Mouse (Mus musculus): ENCODE data around the gene Il17a. TPM values are rescaled to one million over a fixed set of nuclear protein-coding genes. Genes with fewer than 3 reads are reported as not detected.
"Not testable (repeated sequence)": the region's sequence is repeated elsewhere in the genome, so short reads cannot be mapped to it uniquely, and the experiment has no call there.

Gene Il17a
- polyA plus RNA-seq, 1 experiment = not detected

DNA sequence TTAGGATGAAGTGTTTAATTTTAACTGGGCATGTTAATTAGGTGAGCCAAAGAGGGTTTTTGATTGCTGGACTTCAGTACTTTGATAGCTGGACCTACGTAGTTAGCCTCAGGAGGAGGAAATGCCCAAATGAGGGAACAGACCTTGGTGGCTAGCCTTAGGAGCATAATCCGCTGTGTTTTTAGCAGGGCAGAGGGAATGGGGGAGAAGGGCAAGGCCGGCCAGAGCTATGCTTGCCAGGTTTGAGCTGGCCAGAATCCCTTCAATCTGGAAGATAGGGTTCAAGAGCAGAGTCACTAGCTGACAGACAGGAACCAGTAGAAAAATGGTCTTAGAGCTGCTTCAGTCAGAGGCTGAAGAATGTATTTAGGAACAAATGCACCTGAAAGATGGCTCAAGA lies 26.9 kb downstream of the Il17a start:
- Histone ChIP-seq H3K4me1 (ENCODE audit: control insufficient read depth, insufficient read depth, insufficient read length) (no peaks in the 10 kb centered on the region), H3K27me3 (ENCODE audit: control insufficient read depth, insufficient read depth, low read length) (no peaks in the 10 kb centered on the region), H3K27ac (ENCODE audit: insufficient read depth, low read length) (no peak overlapping the region), H3K36me3 (ENCODE audit: control insufficient read depth, insufficient read depth, low read length) (no peaks in the 10 kb centered on the region), H3K4me3 (ENCODE audit: extremely low read depth, insufficient read depth, insufficient read length) (no peak overlapping the region)
- no peak for DNase-seq (ENCODE audit: low read depth in 1 of 2, low spot score in 2 of 2)
- 88% methylated on average over 3 of the region's 3 CpGs for WGBS
- TF ChIP-seq POLR2A (IDR thresholded peaks at IDR 0.05; ENCODE audit: low read depth, low read length) (no peak), CTCF (IDR thresholded peaks at IDR 0.05; ENCODE audit: extremely low read depth, insufficient read depth, insufficient read length, insufficient replicate concordance) (no peak)

DNA sequence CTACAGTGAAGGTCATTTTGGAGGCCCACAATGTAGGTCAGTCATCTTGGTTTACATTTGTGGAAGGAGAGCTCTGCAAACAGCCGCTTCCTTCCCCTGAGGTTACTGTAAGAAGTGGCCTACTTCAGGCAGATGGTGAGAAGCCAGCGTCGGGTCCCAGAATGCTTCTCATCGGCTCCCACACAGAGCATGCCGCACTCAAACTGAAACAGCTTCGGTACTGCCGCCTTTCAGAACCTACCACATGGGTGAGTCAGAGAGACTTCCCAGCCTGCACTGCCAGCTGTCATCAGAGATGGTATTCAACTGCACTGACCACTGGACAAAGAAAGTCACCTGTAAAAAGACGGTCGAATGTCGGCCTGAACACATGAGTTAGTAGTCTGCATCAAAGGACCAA lies 29.1 kb downstream of the Il17a start:
- H3K27ac ChIP-seq (ENCODE audit: insufficient read depth, low read length) = no peak overlapping the region
- no peak for TF ChIP-seq POLR2A (IDR thresholded peaks at IDR 0.05; ENCODE audit: low read depth, low read length)
- no peak for TF ChIP-seq CTCF (IDR thresholded peaks at IDR 0.05; ENCODE audit: extremely low read depth, insufficient read depth, insufficient read length, insufficient replicate concordance)
- no peaks in the 10 kb centered on the region for H3K27me3 ChIP-seq (ENCODE audit: control insufficient read depth, insufficient read depth, low read length)
- DNase-seq (ENCODE audit: low read depth in 1 of 2, low spot score in 2 of 2) = no peak
- no peaks in the 10 kb centered on the region for H3K4me1 ChIP-seq (ENCODE audit: control insufficient read depth, insufficient read depth, insufficient read length)
- WGBS = 77% methylated on average over 10 of the region's 10 CpGs
- H3K36me3 ChIP-seq (ENCODE audit: control insufficient read depth, insufficient read depth, low read length) = no peaks in the 10 kb centered on the region
- no peak overlapping the region for H3K4me3 ChIP-seq (ENCODE audit: extremely low read depth, insufficient read depth, insufficient read length)

DNA sequence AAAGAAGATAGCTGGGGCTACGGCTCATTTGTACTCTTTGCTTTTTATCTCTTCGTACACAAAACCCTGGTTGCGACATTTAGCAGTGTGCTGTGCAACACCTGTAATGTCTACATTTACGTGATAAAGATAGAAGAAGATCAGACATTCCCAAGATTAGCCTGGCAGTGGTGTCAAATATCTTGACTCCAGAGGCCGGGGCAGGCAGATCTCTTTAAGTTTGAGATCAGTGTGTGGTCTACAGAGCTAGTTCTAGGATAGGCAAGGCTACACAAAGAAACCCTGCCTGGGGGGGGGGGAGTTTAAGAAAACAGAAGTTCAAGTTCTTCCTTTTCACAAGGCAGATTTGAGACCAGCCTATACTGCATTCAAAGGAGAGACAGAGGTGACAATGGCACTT lies 29.6 kb downstream of the Il17a start:
- no peak overlapping the region for H3K4me3 ChIP-seq (ENCODE audit: extremely low read depth, insufficient read depth, insufficient read length)
- WGBS = 88% methylated on average over 5 of the region's 5 CpGs
- H3K27me3 ChIP-seq (ENCODE audit: control insufficient read depth, insufficient read depth, low read length) = no peaks in the 10 kb centered on the region
- no peaks in the 10 kb centered on the region for H3K4me1 ChIP-seq (ENCODE audit: control insufficient read depth, insufficient read depth, insufficient read length)
- DNase-seq (ENCODE audit: low read depth in 1 of 2, low spot score in 2 of 2) = no peak
- H3K27ac ChIP-seq (ENCODE audit: insufficient read depth, low read length) = no peak overlapping the region
- TF ChIP-seq CTCF (IDR thresholded peaks at IDR 0.05; ENCODE audit: extremely low read depth, insufficient read depth, insufficient read length, insufficient replicate concordance) = no peak
- no peak for TF ChIP-seq POLR2A (IDR thresholded peaks at IDR 0.05; ENCODE audit: low read depth, low read length)
- H3K36me3 ChIP-seq (ENCODE audit: control insufficient read depth, insufficient read depth, low read length) = no peaks in the 10 kb centered on the region

DNA sequence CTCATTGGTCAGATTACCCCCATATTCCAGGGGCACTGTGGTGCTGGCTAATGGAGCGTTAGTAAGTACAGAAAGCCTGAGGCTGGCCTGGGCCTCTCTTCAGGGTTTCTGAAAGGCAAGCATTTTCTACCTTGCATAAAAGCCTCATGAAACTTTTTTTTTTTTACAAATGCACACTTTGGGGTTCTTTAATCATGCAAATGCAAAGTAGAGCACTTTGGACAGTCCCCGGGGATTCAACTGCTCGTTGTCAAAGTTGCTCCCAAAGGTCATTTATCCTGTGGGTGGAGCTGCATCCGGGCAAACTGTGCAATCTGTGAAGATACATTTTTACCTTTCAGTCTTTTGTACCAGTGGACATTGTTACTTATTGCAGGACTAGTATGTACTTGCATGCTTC lies 30.7 kb downstream of the Il17a start:
- Histone ChIP-seq H3K4me3 (ENCODE audit: extremely low read depth, insufficient read depth, insufficient read length) (no peak overlapping the region), H3K36me3 (ENCODE audit: control insufficient read depth, insufficient read depth, low read length) (no peaks in the 10 kb centered on the region), H3K4me1 (ENCODE audit: control insufficient read depth, insufficient read depth, insufficient read length) (no peaks in the 10 kb centered on the region), H3K27ac (ENCODE audit: insufficient read depth, low read length) (no peak overlapping the region), H3K27me3 (ENCODE audit: control insufficient read depth, insufficient read depth, low read length) (no peaks in the 10 kb centered on the region)
- DNase-seq (ENCODE audit: low read depth in 1 of 2, low spot score in 2 of 2) = no peak
- no peak for TF ChIP-seq CTCF (IDR thresholded peaks at IDR 0.05; ENCODE audit: extremely low read depth, insufficient read depth, insufficient read length, insufficient replicate concordance)
- TF ChIP-seq POLR2A (IDR thresholded peaks at IDR 0.05; ENCODE audit: low read depth, low read length) = no peak
- 84% methylated on average over 4 of the region's 4 CpGs for WGBS

DNA sequence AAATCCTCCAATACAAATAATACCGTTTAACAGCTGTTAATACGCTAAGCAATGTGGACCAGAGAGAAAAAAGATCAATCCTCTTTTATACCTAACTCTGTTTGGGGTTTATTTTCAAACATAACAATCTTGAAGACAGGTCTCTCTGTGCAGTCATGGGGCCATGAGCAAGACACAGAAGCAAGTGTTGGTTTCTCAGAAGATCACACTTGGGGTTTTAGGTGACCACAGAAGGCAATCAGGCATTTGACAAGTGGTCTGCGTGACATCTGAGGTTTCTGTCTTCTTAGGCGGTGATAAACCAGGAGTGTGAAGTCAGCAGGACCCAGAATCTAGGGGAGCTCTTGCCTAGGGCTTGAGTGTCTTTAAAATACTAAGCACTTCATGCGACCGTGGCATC lies 35.8 kb downstream of the Il17a start:
- Histone ChIP-seq H3K27ac (ENCODE audit: insufficient read depth, low read length) (no peak overlapping the region), H3K4me1 (ENCODE audit: control insufficient read depth, insufficient read depth, insufficient read length) (no peaks in the 10 kb centered on the region), H3K4me3 (ENCODE audit: extremely low read depth, insufficient read depth, insufficient read length) (no peak overlapping the region), H3K36me3 (ENCODE audit: control insufficient read depth, insufficient read depth, low read length) (no peaks in the 10 kb centered on the region), H3K27me3 (ENCODE audit: control insufficient read depth, insufficient read depth, low read length) (no peaks in the 10 kb centered on the region)
- TF ChIP-seq CTCF (IDR thresholded peaks at IDR 0.05; ENCODE audit: extremely low read depth, insufficient read depth, insufficient read length, insufficient replicate concordance) (no peak), POLR2A (IDR thresholded peaks at IDR 0.05; ENCODE audit: low read depth, low read length) (no peak)
- DNase-seq (ENCODE audit: low read depth in 1 of 2, low spot score in 2 of 2) = no peak
- 65% methylated on average over 6 of the region's 6 CpGs for WGBS

DNA sequence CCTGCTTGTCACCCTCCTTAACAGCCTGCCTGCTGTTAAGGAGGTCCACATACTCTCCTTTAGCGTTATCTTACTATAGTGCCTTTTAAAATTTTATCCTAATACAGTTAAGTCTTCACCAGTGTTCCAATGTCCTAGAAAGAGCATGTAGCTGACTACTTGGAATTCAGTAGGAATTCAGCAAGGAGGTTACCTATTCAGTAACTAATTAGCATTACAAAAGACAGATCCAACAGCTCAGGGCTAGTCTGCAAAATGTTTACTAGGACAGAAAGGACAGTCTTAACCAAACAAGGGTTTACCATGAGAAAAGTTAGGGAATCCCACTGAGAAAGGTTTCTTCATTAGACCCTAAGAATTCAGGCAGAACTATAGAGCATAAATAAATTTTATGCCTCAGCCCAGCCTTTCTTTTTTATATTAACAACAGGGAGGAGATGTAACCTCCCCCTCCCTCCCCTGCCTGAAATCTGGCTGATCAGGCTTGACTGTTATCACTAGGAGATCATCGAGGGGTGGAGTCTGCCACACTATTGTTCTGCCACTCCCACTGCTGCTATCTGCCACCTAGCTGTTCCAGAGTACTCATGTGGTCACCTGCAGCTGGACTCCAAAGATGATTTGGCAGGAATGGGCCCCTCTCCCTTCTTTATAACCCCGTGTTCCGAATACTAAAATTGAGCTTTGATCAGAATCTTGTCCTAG lies 43.5 kb downstream of the Il17a start:
- not testable (repeated sequence) for H3K36me3 ChIP-seq (ENCODE audit: control insufficient read depth, insufficient read depth, low read length); H3K27me3 ChIP-seq (ENCODE audit: control insufficient read depth, insufficient read depth, low read length); H3K27ac ChIP-seq (ENCODE audit: insufficient read depth, low read length); H3K4me1 ChIP-seq (ENCODE audit: control insufficient read depth, insufficient read depth, insufficient read length); DNase-seq (ENCODE audit: low read depth in 1 of 2, low spot score in 2 of 2); H3K4me3 ChIP-seq (ENCODE audit: extremely low read depth, insufficient read depth, insufficient read length)
- 74% methylated on average over 4 of the region's 4 CpGs for WGBS

DNA sequence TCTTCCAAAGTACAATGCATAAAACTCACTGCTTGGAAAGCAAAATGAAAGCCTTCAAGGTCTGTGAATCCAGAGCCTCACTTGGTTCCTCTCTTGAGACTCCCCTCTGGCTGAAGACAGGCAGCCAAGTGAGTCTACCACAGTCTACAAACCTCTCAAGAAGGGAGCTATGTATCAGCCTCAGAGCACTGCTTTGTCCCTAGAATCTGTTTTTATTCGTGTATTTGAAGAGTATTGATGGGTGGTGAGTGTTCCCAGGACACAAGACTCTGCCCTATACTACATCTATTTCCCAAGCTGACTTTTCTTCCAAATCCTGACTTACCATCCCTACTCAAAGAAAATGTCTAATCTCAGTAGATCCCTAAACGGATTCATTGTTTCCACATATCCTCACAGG lies 47.7 kb downstream of the Il17a start:
- no peaks in the 10 kb centered on the region for H3K36me3 ChIP-seq (ENCODE audit: control insufficient read depth, insufficient read depth, low read length)
- WGBS = 78% methylated on average over 2 of the region's 2 CpGs
- no peaks in the 10 kb centered on the region for H3K4me1 ChIP-seq (ENCODE audit: control insufficient read depth, insufficient read depth, insufficient read length)
- no peak for DNase-seq (ENCODE audit: low read depth in 1 of 2, low spot score in 2 of 2)
- no peaks in the 10 kb centered on the region for H3K27me3 ChIP-seq (ENCODE audit: control insufficient read depth, insufficient read depth, low read length)
- H3K4me3 ChIP-seq (ENCODE audit: extremely low read depth, insufficient read depth, insufficient read length) = no peak overlapping the region
- no peak overlapping the region for H3K27ac ChIP-seq (ENCODE audit: insufficient read depth, low read length)
- TF ChIP-seq CTCF (IDR thresholded peaks at IDR 0.05; ENCODE audit: extremely low read depth, insufficient read depth, insufficient read length, insufficient replicate concordance) (no peak), POLR2A (IDR thresholded peaks at IDR 0.05; ENCODE audit: low read depth, low read length) (no peak)

Other genes starting within 250 kb of the Il17a start
- 0.04 and 0.05 TPM in 2 replicates for gene Pkhd1, start 112.8 kb upstream of the Il17a start, polyA plus RNA-seq (2012; rRNA removed)
- gene Il17f, start 59.7 kb downstream of the Il17a start, polyA plus RNA-seq (2012; rRNA removed) = not detected in 2 replicates
- 22.3 and 22.6 TPM in 2 replicates for gene Mcm3, start 89.4 kb downstream of the Il17a start, polyA plus RNA-seq (2012; rRNA removed)
- 4.9 and 6.9 TPM in 2 replicates for gene Paqr8, start 159.7 kb downstream of the Il17a start, polyA plus RNA-seq (2012; rRNA removed)
- 0.13 and 0.16 TPM in 2 replicates for gene Efhc1, start 220.7 kb downstream of the Il17a start, polyA plus RNA-seq (2012; rRNA removed)

All from spleen, adult 2 months (tissue).